Mouse (Mus musculus) midbrain, embryonic 13.5 days (tissue): ENCODE measurements at regions not wholly inside any gene's neighbourhood (a gene's known extent, or its start where the extent isn't known, plus 50 kb on each side); places are given as distances from the start of the nearest gene placed in this dataset.

ENCODE experiments used
- ATAC-seq: fragments of 200-750 bp; cut with Nextera tagmentation; 2 replicates; pipeline ENCODE4 v1.8.0; 2017; ENCODE audit warnings: mild to moderate bottlenecking, moderate TSS enrichment, moderate library complexity
- H3K27ac ChIP-seq: fragments of 300-500 bp; sonication (generic); 2 replicates; pipeline ENCODE4 v1.5.1; 2015; ENCODE audit warnings: inconsistent platforms, mild to moderate bottlenecking, moderate library complexity
- H3K27me3 ChIP-seq: fragments of 300-500 bp; sonication (generic); 2 replicates; pipeline ENCODE4 v1.6.1; 2015; ENCODE audit warnings: mild to moderate bottlenecking, inconsistent platforms
- H3K36me3 ChIP-seq: fragments of 300-500 bp; sonication (generic); 2 replicates; pipeline ENCODE4 v1.6.1; 2015; ENCODE audit warnings: mild to moderate bottlenecking, inconsistent platforms
- H3K4me1 ChIP-seq: fragments of 300-500 bp; sonication (generic); replicated peaks from 2 replicates; pipeline ENCODE4 v1.6.1; 2015; ENCODE audit warnings: inconsistent platforms
- H3K4me2 ChIP-seq: fragments of 300-500 bp; sonication (generic); replicated peaks from 2 replicates; pipeline ENCODE4 v1.6.1; 2015; ENCODE audit warnings: moderate library complexity, mild to moderate bottlenecking, inconsistent platforms
- H3K4me3 ChIP-seq: fragments of 300-500 bp; sonication (generic); replicated peaks from 2 replicates; pipeline ENCODE4 v1.5.1; 2015; ENCODE audit warnings: mild to moderate bottlenecking, inconsistent platforms
- H3K9ac ChIP-seq: fragments of 300-500 bp; sonication (generic); replicated peaks from 2 replicates; pipeline ENCODE4 v1.6.1; 2015; ENCODE audit warnings: mild to moderate bottlenecking, inconsistent platforms
- H3K9me3 ChIP-seq: fragments of 300-500 bp; sonication (generic); 2 replicates; pipeline ENCODE4 v1.6.1; 2016; ENCODE audit warnings: mild to moderate bottlenecking, inconsistent platforms
- WGBS: fragments of 180-500 bp; shearing (Covaris S2); methylation state at CpG from one replicate; pipeline ENCODE4 v1.1.7; 2015; 5-methylcytosine and 5-hydroxymethylcytosine counted together

DNA sequence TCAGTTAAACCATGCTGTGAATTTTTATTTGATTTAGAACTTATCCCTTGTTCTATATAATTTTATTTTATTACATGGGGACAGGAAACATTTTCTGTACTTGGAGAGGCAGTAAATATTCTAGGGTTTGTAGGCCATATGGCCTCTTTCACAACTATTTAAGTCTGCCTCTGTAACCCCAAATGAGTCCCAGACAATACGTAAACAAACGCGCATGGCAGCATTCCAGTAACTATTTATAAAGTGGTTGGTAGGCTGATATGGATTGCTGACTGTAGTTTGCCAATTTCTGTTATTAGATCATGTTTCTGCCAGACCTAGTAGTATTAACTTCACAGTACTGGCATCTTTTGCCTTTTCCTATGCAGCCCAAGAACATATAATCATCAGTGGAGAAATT lies 111.9 kb upstream of the Cdh6 start:
- Histone ChIP-seq H3K27me3 (no peaks in the 10 kb centered on the region), H3K9ac (no peak overlapping the region), H3K36me3 (no peaks in the 10 kb centered on the region), H3K4me1 (0 out of 2 replicates have a peak, but pooled peaks cover 3% of the 10 kb centered on the region), H3K4me2 (no peak overlapping the region), H3K4me3 (no peak overlapping the region), H3K27ac (no peak overlapping the region), H3K9me3 (no peaks in the 10 kb centered on the region)
- 93% methylated on average over 3 of the region's 3 CpGs for WGBS
- ATAC-seq: no peak

DNA sequence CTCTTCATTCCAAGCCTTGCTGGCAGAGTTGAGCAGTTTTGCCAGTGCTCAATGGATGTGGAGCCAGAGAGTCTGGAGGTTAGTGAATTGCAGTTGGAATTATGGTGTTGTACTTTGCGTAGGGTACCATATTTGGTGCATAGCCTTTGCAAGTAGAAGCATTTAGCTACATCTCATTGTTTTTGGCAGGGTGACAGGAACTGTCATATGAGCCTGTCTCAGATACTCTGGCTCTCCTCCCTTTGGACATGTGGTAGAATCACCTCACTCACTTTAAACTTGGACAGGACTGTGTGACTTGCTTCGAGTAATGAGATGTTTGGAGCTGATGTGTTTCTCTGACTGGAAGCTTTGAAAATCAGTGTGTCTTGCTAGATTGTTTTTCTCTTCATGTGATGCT lies 110.7 kb upstream of the Cdh6 start:
- Histone ChIP-seq H3K4me2 (no peak overlapping the region), H3K9me3 (no peaks in the 10 kb centered on the region), H3K4me1 (0 out of 2 replicates have a peak, but pooled peaks cover 3% of the 10 kb centered on the region), H3K36me3 (no peaks in the 10 kb centered on the region), H3K4me3 (no peak overlapping the region), H3K27me3 (no peaks in the 10 kb centered on the region), H3K9ac (no peak overlapping the region), H3K27ac (no peak overlapping the region)
- no peak for ATAC-seq
- 95% methylated on average over 2 of the region's 2 CpGs for WGBS

DNA sequence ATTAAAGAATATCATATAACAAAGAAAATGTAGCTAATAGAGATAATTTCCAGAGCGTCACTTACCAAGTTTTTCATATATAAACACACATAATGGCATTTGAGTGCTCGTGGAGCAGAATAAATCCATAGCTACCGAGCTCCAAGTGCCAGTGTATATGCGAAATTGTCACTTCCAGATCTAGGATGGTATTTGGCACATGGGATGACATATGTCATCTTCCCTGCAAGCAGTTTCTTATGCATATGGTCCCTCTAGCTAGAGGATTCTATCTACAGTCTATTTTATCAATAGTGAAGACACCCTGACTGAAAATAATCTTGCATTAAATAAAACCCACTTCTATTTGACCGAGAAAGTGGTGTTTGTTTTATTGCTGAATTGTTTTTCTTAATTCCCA lies 109.6 kb upstream of the Cdh6 start:
- H3K4me2 ChIP-seq: no peak overlapping the region
- no peaks in the 10 kb centered on the region for H3K27me3 ChIP-seq
- no peaks in the 10 kb centered on the region for H3K36me3 ChIP-seq
- H3K4me1 ChIP-seq: 0 out of 2 replicates have a peak, but pooled peaks cover 3% of the 10 kb centered on the region
- ATAC-seq: no peak
- WGBS: 95% methylated on average over 5 of the region's 5 CpGs
- no peak overlapping the region for H3K9ac ChIP-seq
- no peak overlapping the region for H3K4me3 ChIP-seq
- no peaks in the 10 kb centered on the region for H3K9me3 ChIP-seq
- no peak overlapping the region for H3K27ac ChIP-seq

DNA sequence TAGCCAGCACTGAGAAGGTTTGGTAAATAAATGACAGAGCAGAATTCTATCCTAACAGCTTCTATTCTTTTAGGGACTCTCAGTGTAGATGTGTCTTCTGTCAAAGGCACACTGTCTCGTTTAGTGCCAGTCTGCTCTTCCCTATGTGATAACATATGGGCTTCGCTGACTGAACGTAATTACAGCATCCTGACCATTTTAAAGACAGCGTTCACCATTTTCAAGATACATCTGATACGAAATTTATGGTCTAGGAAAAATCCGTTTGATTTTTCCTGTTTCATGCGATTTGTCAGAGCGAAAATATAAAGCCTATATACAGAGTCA lies 103.4 kb upstream of the Cdh6 start:
- Histone ChIP-seq H3K27me3 (0 out of 2 replicates have a peak, but pooled peaks cover 3% of the 10 kb centered on the region), H3K4me2 (no peak overlapping the region), H3K4me3 (no peak overlapping the region), H3K9me3 (no peaks in the 10 kb centered on the region), H3K4me1 (peaks cover 10% of the 10 kb centered on the region; the same call in 1 of the 2 replicates), H3K36me3 (no peaks in the 10 kb centered on the region), H3K9ac (no peak overlapping the region), H3K27ac (no peak overlapping the region)
- no peak for ATAC-seq
- 80% methylated on average over 8 of the region's 8 CpGs for WGBS

DNA sequence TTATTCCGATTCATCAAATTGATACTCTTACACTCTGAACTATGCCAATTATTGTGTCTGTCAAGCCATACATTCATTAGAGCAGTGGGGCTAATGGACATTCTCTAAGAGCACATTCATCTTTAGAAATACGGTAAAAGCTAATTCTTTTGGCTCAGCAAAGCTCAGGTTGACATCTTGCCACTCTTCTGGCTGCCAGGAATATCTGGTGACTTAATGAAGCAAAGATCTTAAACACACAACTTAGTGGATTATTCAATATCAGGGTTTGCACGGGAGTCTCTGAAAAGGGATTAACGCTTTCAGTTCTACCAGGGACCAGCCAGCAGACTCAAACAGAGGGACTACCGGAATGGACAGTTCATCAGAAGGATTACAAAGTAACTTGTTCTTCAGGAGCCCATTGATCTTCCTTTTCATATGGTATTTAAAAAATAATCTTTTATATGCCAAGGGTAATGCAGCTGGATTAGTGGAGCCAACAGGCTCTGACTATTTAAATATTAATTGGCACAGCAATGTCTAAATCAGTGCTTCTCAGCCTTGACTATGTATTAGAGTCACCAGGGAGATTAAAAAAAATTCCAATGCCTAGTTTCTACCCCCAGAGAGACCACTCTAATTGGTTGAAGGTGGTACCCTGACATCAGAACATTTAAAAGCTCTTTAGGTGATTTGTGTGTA lies 102.9 kb upstream of the Cdh6 start:
- H3K4me3 ChIP-seq: no peak overlapping the region

DNA sequence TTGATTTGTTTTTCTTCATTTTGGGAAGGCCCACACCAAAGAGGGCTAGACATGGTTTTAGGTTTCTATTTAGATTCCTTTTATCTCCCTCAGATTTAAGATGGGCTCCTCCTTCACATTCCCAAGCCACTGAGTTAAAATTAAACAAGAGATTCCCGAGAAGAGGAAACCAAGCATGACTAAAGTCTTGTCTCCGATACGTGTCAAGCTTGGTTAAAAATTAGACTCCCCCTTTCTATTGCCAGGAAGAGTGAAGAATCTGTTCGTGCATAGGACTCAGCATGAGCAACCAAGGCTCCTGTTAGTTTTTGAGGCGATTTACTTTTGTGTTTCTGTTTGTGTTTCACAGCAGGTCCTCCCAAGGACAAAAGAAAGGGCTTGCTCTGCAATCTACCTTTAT lies 101.9 kb upstream of the Cdh6 start:
- Histone ChIP-seq H3K27ac (no peak overlapping the region), H3K9me3 (no peaks in the 10 kb centered on the region), H3K27me3 (0 out of 2 replicates have a peak, but pooled peaks cover 3% of the 10 kb centered on the region), H3K36me3 (no peaks in the 10 kb centered on the region), H3K4me1 (peaks cover 10% of the 10 kb centered on the region; the same call in 1 of the 2 replicates), H3K4me2 (no peak overlapping the region), H3K9ac (no peak overlapping the region), H3K4me3 (no peak overlapping the region)
- 9% methylated on average over 5 of the region's 5 CpGs for WGBS
- ATAC-seq: no peak

More for the DNA sequence above, 102.9 kb upstream of the Cdh6 start:
- 19% methylated on average over 5 of the region's 5 CpGs for WGBS
- Histone ChIP-seq H3K4me1 (peaks cover 10% of the 10 kb centered on the region; the same call in 1 of the 2 replicates), H3K36me3 (no peaks in the 10 kb centered on the region), H3K27me3 (0 out of 2 replicates have a peak, but pooled peaks cover 3% of the 10 kb centered on the region), H3K9me3 (no peaks in the 10 kb centered on the region), H3K9ac (no peak overlapping the region), H3K4me2 (no peak overlapping the region), H3K27ac (no peak overlapping the region)
- ATAC-seq: peak; percentile 67

DNA sequence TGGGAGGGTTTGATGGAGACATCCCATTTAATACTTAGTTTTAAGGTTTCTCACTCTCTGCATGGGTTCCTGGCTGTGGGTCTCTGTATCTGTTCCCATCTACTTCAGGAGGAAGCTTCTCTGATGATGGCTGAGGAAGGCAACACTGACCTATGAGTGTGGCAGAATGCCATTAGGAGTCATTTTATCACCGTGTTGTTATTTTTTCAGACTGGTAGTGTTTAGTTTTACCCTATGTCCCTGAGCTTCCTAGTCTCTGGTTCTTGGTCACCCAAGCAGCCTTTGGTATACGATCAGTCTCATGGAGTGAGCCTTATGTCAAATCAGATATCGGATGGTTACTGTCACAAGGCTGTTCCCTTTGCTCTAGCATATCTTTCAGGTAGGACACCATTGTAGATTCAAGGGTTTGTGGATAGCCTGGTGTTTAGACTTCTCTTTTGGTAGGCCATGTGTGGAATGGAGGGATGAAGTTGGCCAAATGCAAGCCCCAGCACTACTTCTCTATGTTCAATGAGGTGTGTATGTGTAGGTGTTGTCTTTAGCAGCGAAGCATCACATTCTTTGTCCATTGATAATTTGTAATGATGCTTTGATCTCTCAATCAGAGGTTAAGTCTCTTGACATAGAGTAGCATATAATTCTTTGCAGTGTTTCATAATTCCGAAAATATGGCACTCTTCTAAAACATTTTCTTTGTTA lies 101.0 kb upstream of the Cdh6 start:
- WGBS: 86% methylated on average over 5 of the region's 5 CpGs
- Histone ChIP-seq H3K27ac (no peak overlapping the region), H3K9me3 (no peaks in the 10 kb centered on the region), H3K4me1 (peaks cover 10% of the 10 kb centered on the region; the same call in 1 of the 2 replicates), H3K4me3 (no peak overlapping the region), H3K9ac (no peak overlapping the region), H3K27me3 (0 out of 2 replicates have a peak, but pooled peaks cover 3% of the 10 kb centered on the region), H3K4me2 (no peak overlapping the region), H3K36me3 (no peaks in the 10 kb centered on the region)
- ATAC-seq: no peak

DNA sequence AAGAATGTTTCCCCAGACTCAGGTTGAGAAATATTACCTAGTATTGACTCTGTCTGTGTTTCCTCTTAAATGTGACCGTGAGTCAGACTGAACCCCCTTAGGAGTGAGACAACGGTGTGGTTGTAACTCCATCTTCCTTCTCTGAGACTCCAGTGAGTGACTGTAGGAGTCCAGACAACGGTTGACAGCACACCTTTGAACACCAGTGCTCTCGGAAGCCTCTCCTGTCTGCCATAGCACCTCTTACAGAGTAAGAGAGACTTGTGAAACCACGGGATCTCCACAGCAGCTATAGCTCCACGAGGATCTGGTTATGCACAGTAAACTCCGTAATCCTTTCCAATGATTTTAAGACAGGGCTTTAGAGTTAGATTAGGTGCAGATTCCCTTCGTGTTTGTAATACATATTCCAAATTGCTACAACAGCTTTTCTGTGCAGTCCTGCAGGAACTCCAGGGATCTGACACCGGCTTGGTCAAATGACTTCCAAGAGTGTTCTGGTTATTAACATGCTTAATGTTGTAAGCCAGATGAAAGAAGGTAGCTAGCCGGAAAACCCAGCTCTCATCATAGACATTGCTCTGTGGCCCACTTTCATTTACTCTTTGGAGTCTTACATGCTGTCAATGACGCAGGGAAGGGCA lies 72.7 kb upstream of the Cdh6 start:
- Histone ChIP-seq H3K4me1 (no peaks in the 10 kb centered on the region), H3K4me2 (no peak overlapping the region), H3K9me3 (0 out of 2 replicates have a peak, but pooled peaks cover 3% of the 10 kb centered on the region), H3K4me3 (no peak overlapping the region), H3K27ac (no peak overlapping the region), H3K27me3 (no peaks in the 10 kb centered on the region), H3K9ac (no peak overlapping the region), H3K36me3 (no peaks in the 10 kb centered on the region)
- no peak for ATAC-seq
- 92% methylated on average over 11 of the region's 11 CpGs for WGBS

DNA sequence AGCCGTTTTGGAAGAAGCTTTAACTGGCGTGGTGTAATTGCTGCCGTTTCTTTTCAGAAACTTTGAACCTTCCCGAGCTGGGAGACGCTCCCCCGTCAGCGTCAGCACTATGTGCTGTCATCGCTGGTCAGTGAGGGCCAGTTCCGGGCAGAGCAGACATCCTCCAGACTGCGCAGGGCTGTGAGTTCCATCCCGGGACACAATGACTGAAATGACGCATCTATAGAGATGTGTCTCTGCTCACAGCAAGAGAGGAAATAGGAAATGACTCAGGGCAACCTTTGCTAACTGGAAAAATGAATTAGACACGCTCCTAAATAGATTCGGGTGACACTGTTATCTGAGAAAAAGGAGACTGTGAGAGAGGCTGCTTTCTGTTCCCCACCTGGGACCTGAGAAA lies 70.8 kb upstream of the Cdh6 start:
- Histone ChIP-seq H3K27ac (no peak overlapping the region), H3K9me3 (0 out of 2 replicates have a peak, but pooled peaks cover 2% of the 10 kb centered on the region), H3K4me2 (peak overlapping the region; percentile 20; the same call in 1 of the 2 replicates), H3K36me3 (no peaks in the 10 kb centered on the region), H3K27me3 (no peaks in the 10 kb centered on the region), H3K9ac (no peak overlapping the region), H3K4me3 (no peak overlapping the region), H3K4me1 (no peaks in the 10 kb centered on the region)
- 0 out of 2 replicates have a peak, but pooled peaks have one; percentile 53 for ATAC-seq
- 55% methylated on average over 14 of the region's 14 CpGs for WGBS

DNA sequence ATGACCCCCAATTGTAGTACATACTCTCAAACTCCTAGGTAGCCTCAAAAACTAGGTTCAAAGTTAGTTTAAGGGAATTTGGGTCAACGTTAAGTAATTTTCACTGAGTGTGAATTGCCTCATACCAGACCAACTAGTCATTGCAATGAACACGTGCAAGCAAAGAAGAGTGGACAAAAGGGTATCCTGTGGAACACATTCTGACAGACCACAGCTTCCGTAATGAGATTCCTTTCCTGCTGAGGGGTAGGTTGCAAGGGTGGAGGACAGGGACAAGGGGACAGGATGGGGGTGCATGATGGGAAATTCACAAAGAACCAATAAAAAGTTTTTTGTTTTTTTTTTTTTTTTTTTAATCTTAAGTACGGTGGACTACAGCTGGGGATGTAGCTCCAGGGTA lies 70.1 kb upstream of the Cdh6 start:
- Histone ChIP-seq H3K9ac (no peak overlapping the region), H3K27ac (no peak overlapping the region), H3K27me3 (no peaks in the 10 kb centered on the region), H3K9me3 (no peaks in the 10 kb centered on the region), H3K4me2 (no peak overlapping the region), H3K4me1 (no peaks in the 10 kb centered on the region), H3K4me3 (no peak overlapping the region), H3K36me3 (no peaks in the 10 kb centered on the region)
- 80% methylated on average over 4 of the region's 4 CpGs for WGBS
- no peak for ATAC-seq

DNA sequence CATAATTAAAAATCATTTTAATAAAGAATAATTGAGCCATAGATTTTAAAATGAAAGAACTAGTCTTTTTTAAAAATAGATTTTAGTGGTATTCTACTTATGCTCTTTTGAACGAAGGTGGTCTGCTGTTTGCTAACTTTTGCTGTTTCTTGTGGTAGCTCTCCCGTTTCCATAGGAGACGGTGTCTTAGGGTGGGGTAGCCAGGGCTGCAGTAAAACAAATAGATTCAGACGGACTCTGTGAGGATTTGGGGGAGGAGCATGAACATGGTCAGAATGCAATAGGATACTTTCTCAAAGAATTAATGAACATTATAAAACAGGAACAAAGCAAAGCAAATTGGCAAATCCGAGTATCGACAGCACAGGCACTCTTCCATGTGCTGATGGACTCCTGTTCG lies 67.5 kb upstream of the Cdh6 start:
- no peaks in the 10 kb centered on the region for H3K4me1 ChIP-seq
- 51% methylated on average over 7 of the region's 7 CpGs for WGBS
- H3K36me3 ChIP-seq: no peaks in the 10 kb centered on the region
- H3K27me3 ChIP-seq: no peaks in the 10 kb centered on the region
- no peak overlapping the region for H3K4me2 ChIP-seq
- H3K9ac ChIP-seq: no peak overlapping the region
- no peaks in the 10 kb centered on the region for H3K9me3 ChIP-seq
- no peak overlapping the region for H3K27ac ChIP-seq
- no peak overlapping the region for H3K4me3 ChIP-seq
- no peak for ATAC-seq

DNA sequence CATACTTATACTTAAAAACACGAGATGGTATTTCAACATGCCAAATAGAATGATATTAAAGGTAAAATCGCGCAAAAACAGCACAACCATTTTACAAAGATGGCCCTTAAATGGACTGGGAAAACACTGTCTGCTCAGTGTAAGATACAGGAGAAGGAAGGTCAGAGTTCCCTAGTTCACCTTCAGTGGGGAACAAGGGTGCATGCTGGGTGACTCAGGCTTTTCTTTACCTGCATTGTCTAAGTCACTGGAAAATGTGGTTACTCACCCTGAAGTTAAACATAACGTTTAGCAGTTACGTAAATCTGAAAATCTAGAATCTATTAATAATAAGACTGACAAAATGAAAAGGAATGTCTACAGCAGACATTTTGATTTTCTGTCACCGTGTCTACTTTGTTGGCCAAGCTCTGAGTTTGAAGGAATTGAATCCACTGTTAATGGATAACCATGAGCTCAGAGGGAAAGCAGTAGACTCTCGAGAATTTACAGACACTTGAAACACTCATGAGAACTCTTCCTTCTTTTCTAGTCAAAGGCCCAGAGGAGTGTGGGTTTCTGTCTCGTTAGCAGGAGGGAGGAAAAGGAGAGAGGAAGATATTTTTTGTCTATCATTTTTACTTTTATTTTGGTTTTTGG lies 63.5 kb upstream of the Cdh6 start:
- Histone ChIP-seq H3K27me3 (no peaks in the 10 kb centered on the region), H3K9me3 (no peaks in the 10 kb centered on the region), H3K4me3 (no peak overlapping the region), H3K4me2 (no peak overlapping the region), H3K36me3 (no peaks in the 10 kb centered on the region), H3K9ac (no peak overlapping the region), H3K4me1 (no peaks in the 10 kb centered on the region), H3K27ac (no peak overlapping the region)
- WGBS: 85% methylated on average over 8 of the region's 8 CpGs
- ATAC-seq: no peak
